Mouse (Mus musculus) cortical plate, adult 2 months (tissue): ENCODE results near the gene Arhgef17.

Source experiments
- CTCF ChIP-seq: fragments of 200-500 bp; IDR thresholded peaks from 2 replicates; pipeline ENCODE4 v1.5.1; 2011; ENCODE audit warnings: mild to moderate bottlenecking, control low read depth, low read length; ENCODE audit not compliant: insufficient read depth; ENCODE audit errors: extremely low read depth
- POLR2A ChIP-seq: fragments of 200-500 bp; IDR thresholded peaks from 2 replicates; pipeline ENCODE4 v1.6.1; 2011; ENCODE audit warnings: mild to moderate bottlenecking, low read length, control low read depth; ENCODE audit not compliant: insufficient read depth; ENCODE audit errors: extremely low read depth

DNA sequence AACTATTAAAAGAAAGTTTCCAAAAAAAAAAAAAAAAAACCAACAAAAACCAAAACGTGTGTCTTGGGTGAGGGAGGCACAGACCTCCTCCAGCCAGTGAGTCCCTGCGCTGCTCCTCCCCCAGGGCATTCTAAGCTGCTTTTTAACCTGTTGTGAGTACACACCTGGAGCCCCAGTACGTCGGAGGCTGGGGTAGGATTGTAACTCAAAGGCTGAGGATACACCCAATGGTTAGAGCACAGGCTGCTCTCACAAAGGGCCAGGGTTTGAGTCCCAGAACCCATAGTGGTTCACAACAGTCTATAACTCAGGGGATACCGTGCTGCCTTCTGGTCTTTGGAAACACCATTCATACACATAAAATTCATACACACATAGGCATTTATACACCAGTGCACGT lies 90.3 kb downstream of the Arhgef17 start:
- no peak for TF ChIP-seq CTCF
- no peak for TF ChIP-seq POLR2A
